Mouse (Mus musculus): ENCODE results near the gene Taok1. TPM values are rescaled to one million over a fixed set of nuclear protein-coding genes. Genes with fewer than 3 reads are reported as not detected.

Taok1 gene
- polyA plus RNA-seq, 1 experiment from 2014 or later = 25.4 TPM

DNA sequence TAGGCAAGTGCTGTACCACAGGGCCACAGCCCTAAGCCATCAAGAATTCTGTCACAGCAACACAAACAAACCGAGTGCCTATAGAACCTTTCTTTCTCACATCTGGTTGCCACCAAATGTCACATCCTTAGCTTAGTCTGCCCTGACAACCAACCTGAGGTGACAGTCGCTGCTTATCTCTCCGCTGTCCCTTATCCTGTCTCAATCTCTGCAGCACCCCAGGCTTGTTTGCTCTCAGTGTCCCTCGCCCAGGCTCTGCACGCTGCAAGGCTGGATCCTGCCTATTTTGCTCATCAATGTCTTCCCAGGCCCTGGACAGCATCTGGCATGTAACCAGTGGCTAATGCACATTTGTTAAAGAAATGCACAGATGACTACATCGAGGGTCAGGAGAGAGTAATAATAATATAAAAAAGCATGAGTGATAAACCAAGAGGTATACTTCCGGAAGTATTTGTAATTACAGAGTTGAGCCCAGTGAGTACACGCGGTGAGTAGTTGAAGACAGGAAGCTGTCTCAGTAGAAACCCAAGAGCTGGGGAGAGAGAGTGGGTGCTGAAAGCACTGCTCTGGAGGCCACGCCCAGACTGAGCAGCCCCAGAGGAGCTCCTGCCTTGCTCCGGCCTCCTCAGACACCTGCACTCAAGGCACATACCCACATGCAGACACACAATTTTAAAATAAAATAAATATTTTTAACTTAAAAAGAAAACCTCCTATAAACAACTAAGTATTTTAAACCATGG, 123.9 kb downstream of the Taok1 start:
- Histone ChIP-seq H3K36me3 (ENCODE audit: control insufficient read depth, insufficient read depth, low read length) (no peaks in the 10 kb centered on the region), H3K27me3 (ENCODE audit: control insufficient read depth, insufficient read depth, low read depth, low read length) (no peaks in the 10 kb centered on the region), H3K4me1 (ENCODE audit: control insufficient read depth, insufficient read depth, low read length) (peaks cover 41% of the 10 kb centered on the region), H3K9me3 (replicated peaks; ENCODE audit: control insufficient read depth, low read length, poor library complexity, severe bottlenecking) (no peaks in the 10 kb centered on the region), H3K4me2 (ENCODE audit: low read length) (no peak overlapping the region), H3K9ac (ENCODE audit: low read depth, low read length) (no peak overlapping the region), H3K27ac (ENCODE audit: low read length) (no peak overlapping the region), H3K4me3 (ENCODE audit: low read depth, low read length) (no peak overlapping the region)
- ATAC-seq = no peak
- 78% methylated on average over 11 of the region's 11 CpGs for WGBS

DNA sequence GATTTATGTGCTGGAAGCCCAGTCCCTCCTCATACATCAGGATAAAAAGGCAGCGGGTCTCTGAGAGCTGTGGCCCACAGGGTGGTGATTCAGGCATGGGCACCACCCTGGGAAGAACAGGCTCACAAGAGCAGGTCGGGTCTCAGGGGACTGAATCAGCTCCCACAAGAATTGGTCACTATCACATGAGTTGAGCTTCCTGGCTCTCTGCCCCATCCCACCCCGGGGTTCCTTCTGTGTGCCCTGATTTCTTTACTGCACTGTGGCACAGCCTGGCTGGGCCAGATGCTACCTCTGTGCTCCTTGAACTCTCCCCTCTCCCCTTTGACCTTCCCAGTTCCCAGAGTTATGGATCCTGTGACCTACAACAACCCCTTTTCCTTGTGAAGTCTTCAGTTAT, 124.6 kb downstream of the Taok1 start:
- WGBS = 87% methylated on average over 3 of the region's 3 CpGs
- peaks cover 35% of the 10 kb centered on the region for H3K4me1 ChIP-seq (ENCODE audit: control insufficient read depth, insufficient read depth, low read length)
- no peaks in the 10 kb centered on the region for H3K27me3 ChIP-seq (ENCODE audit: control insufficient read depth, insufficient read depth, low read depth, low read length)
- no peak overlapping the region for H3K4me2 ChIP-seq (ENCODE audit: low read length)
- H3K36me3 ChIP-seq (ENCODE audit: control insufficient read depth, insufficient read depth, low read length) = no peaks in the 10 kb centered on the region
- ATAC-seq = no peak
- no peak overlapping the region for H3K27ac ChIP-seq (ENCODE audit: low read length)
- H3K9ac ChIP-seq (ENCODE audit: low read depth, low read length) = no peak overlapping the region
- no peaks in the 10 kb centered on the region for H3K9me3 ChIP-seq (replicated peaks; ENCODE audit: control insufficient read depth, low read length, poor library complexity, severe bottlenecking)
- H3K4me3 ChIP-seq (ENCODE audit: low read depth, low read length) = no peak overlapping the region

Other genes starting within 250 kb of the Taok1 start
- gene Coro6, start 145.4 kb downstream of the Taok1 start, polyA plus RNA-seq (2015; fragmentation: Nextera tagmentation; extraction: Ambion mirVana) = 0.19 and 0.39 TPM in 2 replicates
- gene Ankrd13b, start 118.1 kb downstream of the Taok1 start, polyA plus RNA-seq (2015; fragmentation: Nextera tagmentation; extraction: Ambion mirVana) = 31.9 and 33.7 TPM in 2 replicates
- 15.9 and 17.3 TPM in 2 replicates for gene Git1, start 114.3 kb downstream of the Taok1 start, polyA plus RNA-seq (2015; fragmentation: Nextera tagmentation; extraction: Ambion mirVana)
- 2.4 and 3.1 TPM in 2 replicates for gene Abhd15, start 92.7 kb downstream of the Taok1 start, polyA plus RNA-seq (2015; fragmentation: Nextera tagmentation; extraction: Ambion mirVana)
- gene Trp53i13, start 91.8 kb downstream of the Taok1 start, polyA plus RNA-seq (2015; fragmentation: Nextera tagmentation; extraction: Ambion mirVana) = 10.5 and 12.6 TPM in 2 replicates
- gene Gm10392, start 88.6 kb downstream of the Taok1 start, polyA plus RNA-seq (2015; fragmentation: Nextera tagmentation; extraction: Ambion mirVana) = not detected in 2 replicates
- 2.9 and 3.2 TPM in 2 replicates for gene Nufip2, start 78.3 kb upstream of the Taok1 start, polyA plus RNA-seq (2015; fragmentation: Nextera tagmentation; extraction: Ambion mirVana)
- gene Cryba1, start 117.5 kb upstream of the Taok1 start, polyA plus RNA-seq (2015; fragmentation: Nextera tagmentation; extraction: Ambion mirVana) = 0.24 and 0.47 TPM in 2 replicates
- gene Myo18a, start 155.4 kb upstream of the Taok1 start, polyA plus RNA-seq (2015; fragmentation: Nextera tagmentation; extraction: Ambion mirVana) = 46.8 and 55.4 TPM in 2 replicates
- gene Gm10277, start 179.9 kb upstream of the Taok1 start, polyA plus RNA-seq (2015; fragmentation: Nextera tagmentation; extraction: Ambion mirVana) = 2.0 and 2.5 TPM in 2 replicates